9 mouse cellular contexts compared by ENCODE assay signal in genomic region chr10:68446797-68447125, GRCm38 (mm10).
DNase-seq lines count a peak whose midpoint lies in the region; ATAC-seq and TF ChIP-seq lines count a peak whose summit lies in the region.
"Had no signal": no experiment of that assay in that cellular context is flagged by ENCODE, and none has a peak within 500 bp of the region (broad histone marks: within the 10 kb centered on the region; RNA-seq: fewer than 3 reads in every experiment).

No protein-coding gene starts in this region.

- no peak overlapping the region for H3K4me3 ChIP-seq in limb, embryonic 11.5 days (ENCODE audit: low read depth, low read length)
- H3K4me3 ChIP-seq in megakaryocyte, embryonic 14.5 days (replicated peaks): peak overlapping the region; percentile 74
- no peak overlapping the region for H3K4me3 ChIP-seq in thymus, adult 2 months (ENCODE audit: control insufficient read depth, insufficient read depth, low read length)
- no peak overlapping the region for H3K4me3 ChIP-seq in midbrain, embryonic 14.5 days (replicated peaks; ENCODE audit: low read depth, low read length)
- H3K4me3 ChIP-seq: midbrain, embryonic 12.5 days had no signal

- TF ChIP-seq POLR2A in thymus, adult 2 months (IDR thresholded peaks at IDR 0.05; ENCODE audit: control insufficient read depth, extremely low read depth, insufficient read depth, low read length, poor library complexity): no peak

- H3K4me2 ChIP-seq in limb, embryonic 11.5 days (ENCODE audit: low read depth, severe bottlenecking): no peak overlapping the region
- no peak overlapping the region for H3K4me2 ChIP-seq in midbrain, embryonic 14.5 days (ENCODE audit: low read length)
- H3K4me2 ChIP-seq: midbrain, embryonic 12.5 days had no signal

- no peaks in the 10 kb centered on the region for H3K9me3 ChIP-seq in limb, embryonic 11.5 days (ENCODE audit: control insufficient read depth, low read length)
- H3K9me3 ChIP-seq in megakaryocyte, embryonic 14.5 days: no peaks in the 10 kb centered on the region
- no peaks in the 10 kb centered on the region for H3K9me3 ChIP-seq in midbrain, embryonic 14.5 days (ENCODE audit: control insufficient read depth, low read length)
- H3K9me3 ChIP-seq: midbrain, embryonic 12.5 days had no signal

- peak; percentile 59 for DNase-seq in heart, adult 11 months
- DNase-seq in heart, adult 8-10 months (ENCODE audit: low spot score): no peak
- DNase-seq in limb, embryonic 11.5 days (ENCODE audit: low spot score): no peak
- DNase-seq in thymus, adult 2 months: no peak
- no peak for DNase-seq in midbrain, embryonic 14.5 days

- H3K9ac ChIP-seq in limb, embryonic 11.5 days (ENCODE audit: low read length): no peak overlapping the region
- no peak overlapping the region for H3K9ac ChIP-seq in midbrain, embryonic 14.5 days (replicated peaks; ENCODE audit: low read length)
- H3K9ac ChIP-seq: midbrain, embryonic 12.5 days had no signal

- no peaks in the 10 kb centered on the region for H3K36me3 ChIP-seq in limb, embryonic 11.5 days (ENCODE audit: control insufficient read depth, insufficient read depth, low read length)
- H3K36me3 ChIP-seq in megakaryocyte, embryonic 14.5 days (replicated peaks; ENCODE audit: low read length): peaks cover 2% of the 10 kb centered on the region
- no peaks in the 10 kb centered on the region for H3K36me3 ChIP-seq in thymus, adult 2 months (ENCODE audit: control insufficient read depth, insufficient read depth, low read length)
- H3K36me3 ChIP-seq in midbrain, embryonic 14.5 days (ENCODE audit: control insufficient read depth, insufficient read depth, low read length): no peaks in the 10 kb centered on the region
- H3K36me3 ChIP-seq: midbrain, embryonic 12.5 days had no signal

- H3K27me3 ChIP-seq in limb, embryonic 11.5 days (ENCODE audit: control insufficient read depth, insufficient read depth, low read length): no peaks in the 10 kb centered on the region
- H3K27me3 ChIP-seq in megakaryocyte, embryonic 14.5 days (replicated peaks): no peaks in the 10 kb centered on the region
- no peaks in the 10 kb centered on the region for H3K27me3 ChIP-seq in thymus, adult 2 months (ENCODE audit: control insufficient read depth, insufficient read depth, low read length)
- no peaks in the 10 kb centered on the region for H3K27me3 ChIP-seq in midbrain, embryonic 14.5 days (ENCODE audit: control insufficient read depth, insufficient read depth, low read length)
- H3K27me3 ChIP-seq: midbrain, embryonic 12.5 days had no signal

- 42% methylated on average over 5 of the region's 5 CpGs for WGBS in limb, embryonic 11.5 days
- WGBS in thymus, adult 2 months: 71% methylated on average over 5 of the region's 5 CpGs
- WGBS in midbrain, embryonic 14.5 days: 74% methylated on average over 5 of the region's 5 CpGs

- peaks cover 20% of the 10 kb centered on the region for H3K4me1 ChIP-seq in limb, embryonic 11.5 days (ENCODE audit: control insufficient read depth, insufficient read depth, low read length)
- peaks cover 60% of the 10 kb centered on the region for H3K4me1 ChIP-seq in megakaryocyte, embryonic 14.5 days
- peaks cover 5% of the 10 kb centered on the region for H3K4me1 ChIP-seq in thymus, adult 2 months (replicated peaks; ENCODE audit: control insufficient read depth, insufficient read depth, low read length)
- H3K4me1 ChIP-seq in midbrain, embryonic 14.5 days (ENCODE audit: control insufficient read depth, insufficient read depth, low read length): 0 out of 2 replicates have a peak, but pooled peaks cover 2% of the 10 kb centered on the region

- peak; percentile 72 for ATAC-seq in erythroid progenitor cell, adult 5-6 weeks (replicated peaks; ENCODE audit: low FRiP score, poor library complexity, severe bottlenecking)
- no peak for ATAC-seq in limb, embryonic 11.5 days (ENCODE audit: insufficient number of reproducible peaks, low FRiP score, low TSS enrichment, low read depth)
- no peak for ATAC-seq in CD4-positive, CD25-positive, alpha-beta regulatory T cell, adult 4 months
- ATAC-seq in midbrain, embryonic 14.5 days (ENCODE audit: low FRiP score, low TSS enrichment): no peak

- peak overlapping the region; percentile 36; the same call in 1 of the 2 replicates for H3K27ac ChIP-seq in limb, embryonic 11.5 days (replicated peaks; ENCODE audit: low read depth, low read length)
- no peak overlapping the region for H3K27ac ChIP-seq in thymus, adult 2 months (ENCODE audit: control insufficient read depth, insufficient read depth, low read length)
- H3K27ac ChIP-seq in midbrain, embryonic 14.5 days (replicated peaks; ENCODE audit: low read depth, low read length): no peak overlapping the region
- H3K27ac ChIP-seq: midbrain, embryonic 12.5 days had no signal

- TF ChIP-seq CTCF in thymus, adult 2 months (IDR thresholded peaks at IDR 0.05; ENCODE audit: borderline replicate concordance, control insufficient read depth, extremely low read depth, insufficient read depth, low read length, poor library complexity): no peak
